Mouse (Mus musculus) left cerebral cortex, postnatal 10 days (tissue): ENCODE results near the gene Dph7. TPM values are rescaled to one million over a fixed set of nuclear protein-coding genes. Genes with fewer than 3 reads are reported as not detected.
A peak's percentile ranks its signal among the peaks of the same experiment; 100 is the strongest.
"Not testable (repeated sequence)": the region's sequence is repeated elsewhere in the genome, so short reads cannot be mapped to it uniquely, and the experiment has no call there.

Experiments used
- DNase-seq, 2 experiments: peaks; one replicate each; pipeline ENCODE4 v3.0.0; 2021 to 2022; ENCODE audit warnings: low spot score in 2 of 2, mixed read lengths in 1 of 2; ENCODE audit errors: extremely low spot score in 1 of 2
- intact Hi-C: fragments of 180-260 bp; cut with DNase I; formaldehyde crosslinking; loops from one replicate; pipeline ENCODE4 v1.15.1; 2025
- total RNA-seq, 2 experiments: library from RNA; stranded (reverse); gene quantifications; 2 replicates each; pipeline ENCODE4 v1.2.3; 2021

Dph7 gene
- total RNA-seq = 10 to 100 TPM; 35.0 to 35.1 TPM

DNA sequence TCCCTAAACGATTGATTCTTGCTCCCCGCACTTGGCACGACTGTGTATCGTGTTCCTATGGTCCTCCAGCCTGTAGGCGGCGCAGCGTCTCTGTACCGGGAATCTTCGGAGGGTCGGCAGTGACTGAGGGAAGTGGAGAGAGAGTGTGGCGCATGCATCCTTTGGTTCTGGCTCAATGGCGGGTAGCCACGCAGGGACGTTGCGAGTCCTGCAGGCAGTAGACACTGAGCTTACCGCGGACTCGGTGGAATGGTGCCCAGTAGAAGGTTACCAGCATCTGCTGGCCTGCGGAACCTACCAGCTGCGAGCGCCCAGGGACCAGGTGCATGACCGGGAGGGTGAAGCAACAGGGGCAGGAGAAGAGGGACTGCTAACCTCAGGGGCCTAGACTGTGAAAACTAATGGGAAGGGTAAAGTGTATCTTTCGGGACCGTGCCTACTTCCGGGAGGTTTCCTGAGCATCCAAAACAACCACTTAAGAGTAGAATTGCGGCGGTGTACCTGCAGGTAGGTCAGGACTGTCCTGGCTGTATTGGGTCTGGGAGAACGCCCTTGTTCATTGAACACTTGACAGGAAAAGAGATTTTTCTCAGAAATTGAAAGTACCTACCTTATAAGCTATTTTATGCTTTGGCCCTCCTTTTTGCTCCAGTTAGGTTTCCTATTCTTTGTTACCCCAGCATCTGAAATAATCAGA, at the start of gene Dph7:
Dph7 (plus strand) TSS at position 97 of the 697 bp plus-strand sequence.
- intact Hi-C loops = no loop called here
- peak; percentile 88 to 91 for DNase-seq

DNA sequence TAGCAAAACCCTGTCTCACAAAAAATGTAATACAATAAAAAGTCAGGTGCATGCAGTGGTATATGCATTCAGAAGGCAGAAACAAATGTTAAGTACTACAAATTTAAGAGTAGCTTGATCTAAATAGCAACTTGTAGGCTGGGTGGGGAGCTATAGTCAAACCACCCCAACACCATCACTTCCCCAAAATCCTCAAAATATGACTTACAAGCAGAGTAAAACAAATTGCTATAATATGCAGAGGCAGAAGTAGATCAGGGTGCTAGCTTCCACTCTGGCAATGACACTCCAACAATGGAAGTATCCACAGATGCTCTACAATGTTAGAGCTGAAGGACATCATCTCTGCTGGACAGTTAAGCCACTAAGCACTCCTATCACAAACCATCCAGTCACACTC, 49.6 kb upstream of the Dph7 start:
- DNase-seq = no peak
- intact Hi-C loops = no loop called here

DNA sequence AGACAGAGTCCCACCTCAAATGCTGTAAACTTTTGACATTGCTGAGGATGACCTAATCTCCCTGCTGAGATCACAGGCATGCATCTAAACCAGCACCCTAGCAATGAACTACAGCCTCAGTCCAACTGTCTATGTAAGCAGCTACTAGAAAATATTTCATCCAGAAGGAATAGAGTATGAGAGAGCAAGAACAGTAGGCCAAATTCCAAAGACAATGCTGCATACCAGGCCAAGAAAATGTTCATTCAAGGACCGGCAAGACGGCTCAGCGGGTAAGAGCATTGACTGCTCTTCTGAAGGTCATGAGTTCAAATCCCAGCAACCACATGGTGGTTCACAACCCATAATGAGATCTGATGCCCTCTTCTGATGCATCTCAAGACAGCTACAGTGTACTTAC, 47.4 kb upstream of the Dph7 start:
- no peak for DNase-seq
- intact Hi-C loops = no loop called here

DNA sequence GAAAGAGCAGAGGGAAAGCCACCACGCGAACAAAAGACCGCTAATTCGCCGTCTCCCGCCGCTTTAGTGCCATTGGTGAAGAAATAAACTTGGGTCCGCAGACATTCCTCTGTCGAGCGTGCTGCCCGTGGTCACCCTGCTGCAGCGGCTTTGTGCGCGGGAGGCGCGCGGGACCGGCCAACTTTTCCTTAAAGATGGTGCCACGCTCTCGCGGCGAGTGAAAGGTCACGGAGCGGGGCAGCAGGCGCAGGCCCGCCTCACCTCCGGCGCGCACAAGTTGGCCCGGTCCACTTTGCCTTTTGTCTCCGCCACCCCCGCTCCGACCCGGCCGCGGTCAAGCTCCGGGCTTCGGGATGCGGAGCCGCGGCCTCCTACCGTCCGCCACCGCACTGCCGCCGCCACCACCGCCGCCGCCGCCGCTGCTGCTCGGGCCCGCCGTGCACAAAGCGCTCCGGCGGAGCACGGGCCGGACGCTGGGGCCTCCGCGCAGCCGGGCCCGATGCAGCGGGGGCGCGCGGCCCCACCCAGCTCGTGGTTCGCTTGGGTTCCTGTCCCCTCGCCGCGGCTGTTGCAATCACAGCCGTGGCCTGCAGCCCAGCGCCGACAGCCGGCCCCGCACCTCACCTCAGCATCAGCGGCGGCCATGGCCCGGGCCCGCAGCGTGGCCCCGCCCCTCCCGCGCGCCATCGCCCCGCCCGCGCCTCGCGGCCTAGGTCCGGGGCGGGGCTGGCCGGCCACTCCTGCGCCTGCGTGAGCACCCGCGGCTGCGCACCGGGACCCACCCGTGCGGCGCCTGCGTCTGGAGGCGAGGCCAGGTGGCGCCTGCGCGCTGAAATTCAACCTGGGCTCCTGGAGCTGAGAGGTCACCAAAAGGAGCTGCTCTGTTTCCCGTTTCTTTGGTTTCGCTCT, 43.0 kb upstream of the Dph7 start, which contains the start of gene Ehmt1:
Ehmt1 (minus strand) TSS at position 685 of the 909 bp plus-strand sequence.
- intact Hi-C loops = no loop called here

DNA sequence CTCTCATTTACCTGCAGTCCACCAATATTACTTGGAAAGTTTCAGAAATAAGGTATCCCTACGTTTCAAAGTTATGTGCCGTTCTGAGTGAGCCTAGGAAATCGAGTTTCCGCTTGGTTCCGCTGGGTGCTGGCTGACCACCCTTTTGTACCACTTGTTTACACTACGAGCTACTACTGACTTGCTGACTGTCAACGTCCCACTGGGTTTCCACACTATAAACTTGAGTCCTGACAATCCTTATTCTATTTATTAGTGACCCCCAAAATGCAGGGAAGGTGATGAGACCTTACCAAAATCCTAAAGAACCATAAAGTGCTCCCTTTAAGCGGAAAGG, 42.4 kb upstream of the Dph7 start:
- no peak for DNase-seq

More for the DNA sequence above, 43.0 kb upstream of the Dph7 start, which contains the start of gene Ehmt1:
- peak; percentile 89 to 96 for DNase-seq

DNA sequence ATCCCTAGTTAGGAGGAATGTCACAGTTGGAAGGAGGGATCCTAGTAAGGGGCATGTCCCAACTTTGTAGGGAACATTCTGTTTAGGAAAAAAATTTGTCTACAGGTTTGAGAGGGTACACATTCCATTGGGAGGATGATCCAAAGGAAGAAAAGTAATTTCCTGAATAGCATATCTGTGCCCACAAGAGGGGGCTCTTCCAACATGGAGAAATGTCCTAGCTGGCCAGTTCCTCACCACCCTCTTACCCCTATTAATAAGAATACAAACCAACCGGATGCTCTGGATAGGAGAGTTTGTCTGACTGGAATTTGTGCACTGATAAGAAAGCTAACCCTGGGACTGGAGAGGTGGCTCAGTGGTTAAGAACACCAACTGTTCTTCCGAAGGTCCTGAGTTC, 38.6 kb upstream of the Dph7 start:
- intact Hi-C loops = no loop called here
- no peak for DNase-seq

More for the DNA sequence above, 42.4 kb upstream of the Dph7 start:
- intact Hi-C loops = no loop called here

DNA sequence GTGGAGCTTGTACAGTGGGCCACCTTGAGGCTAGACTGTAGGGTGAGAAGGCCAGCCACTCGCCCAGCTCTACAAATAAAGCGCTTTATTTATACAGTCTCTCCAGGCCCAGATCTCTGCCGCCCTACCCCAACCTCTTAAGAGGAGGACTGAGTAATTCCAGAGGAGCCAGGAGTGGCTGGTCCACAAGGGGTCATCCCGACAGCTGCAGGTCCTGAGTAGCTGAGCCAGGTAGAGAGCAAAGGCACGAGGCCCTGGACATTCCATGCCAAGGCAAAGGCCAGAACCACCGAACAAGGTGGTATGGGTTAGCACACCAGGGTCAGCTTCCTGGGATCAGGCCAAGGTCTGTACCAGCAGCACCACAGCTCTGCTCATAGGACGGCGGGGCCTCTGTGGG, 36.9 kb upstream of the Dph7 start:
- no peak for DNase-seq
- intact Hi-C loops = no loop called here

DNA sequence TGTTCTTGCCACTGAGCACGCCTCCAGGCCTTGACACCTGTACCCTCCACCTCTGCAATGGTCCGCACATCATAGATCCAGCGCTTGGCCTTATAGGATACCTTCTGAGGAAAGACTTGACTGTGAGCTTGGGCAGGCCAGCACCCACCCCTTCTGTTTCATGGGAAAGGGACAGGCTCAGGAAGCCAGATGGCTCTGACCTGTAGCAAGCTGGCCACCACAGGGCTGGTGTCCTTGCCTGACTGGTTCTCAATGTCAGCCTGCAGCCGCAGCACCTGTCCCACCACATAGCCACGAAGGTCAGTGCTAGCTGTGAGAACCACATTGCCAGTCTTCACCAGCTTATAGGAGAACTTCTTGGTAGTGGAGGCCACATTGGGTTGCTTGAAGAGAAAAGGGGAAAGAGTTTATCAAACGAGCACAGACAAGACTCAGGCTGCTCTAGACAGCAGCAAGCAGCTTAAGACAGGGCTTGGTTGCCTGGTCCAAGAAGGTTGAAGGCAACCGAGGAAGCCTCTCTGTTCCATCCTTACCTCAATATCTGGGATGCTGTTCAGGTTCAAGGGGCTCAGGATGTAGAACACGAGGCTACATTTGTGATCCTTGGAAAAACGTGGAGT, 35.7 kb upstream of the Dph7 start:
- intact Hi-C loops = no loop called here

DNA sequence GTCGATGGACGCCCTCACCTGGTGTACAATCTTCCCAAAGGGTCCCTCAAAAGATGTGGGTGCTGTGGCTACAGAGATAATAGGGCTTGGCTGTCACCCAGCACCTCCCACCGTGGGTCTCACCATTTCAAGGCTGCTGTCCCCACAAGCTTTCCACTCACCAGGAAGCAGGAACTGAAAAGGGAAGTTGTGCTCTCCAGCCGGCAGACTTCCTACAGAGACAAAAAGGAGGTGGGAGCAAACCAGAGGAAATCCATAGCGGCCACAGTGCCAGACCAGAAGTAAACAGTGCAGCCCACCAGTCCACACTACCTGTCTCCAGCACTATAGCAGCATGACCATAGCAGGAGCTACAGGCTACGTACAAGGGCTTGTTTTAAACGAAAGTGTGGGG, 35.2 kb upstream of the Dph7 start:
- intact Hi-C loops = no loop called here

More for the DNA sequence above, 35.7 kb upstream of the Dph7 start:
- no peak for DNase-seq

DNA sequence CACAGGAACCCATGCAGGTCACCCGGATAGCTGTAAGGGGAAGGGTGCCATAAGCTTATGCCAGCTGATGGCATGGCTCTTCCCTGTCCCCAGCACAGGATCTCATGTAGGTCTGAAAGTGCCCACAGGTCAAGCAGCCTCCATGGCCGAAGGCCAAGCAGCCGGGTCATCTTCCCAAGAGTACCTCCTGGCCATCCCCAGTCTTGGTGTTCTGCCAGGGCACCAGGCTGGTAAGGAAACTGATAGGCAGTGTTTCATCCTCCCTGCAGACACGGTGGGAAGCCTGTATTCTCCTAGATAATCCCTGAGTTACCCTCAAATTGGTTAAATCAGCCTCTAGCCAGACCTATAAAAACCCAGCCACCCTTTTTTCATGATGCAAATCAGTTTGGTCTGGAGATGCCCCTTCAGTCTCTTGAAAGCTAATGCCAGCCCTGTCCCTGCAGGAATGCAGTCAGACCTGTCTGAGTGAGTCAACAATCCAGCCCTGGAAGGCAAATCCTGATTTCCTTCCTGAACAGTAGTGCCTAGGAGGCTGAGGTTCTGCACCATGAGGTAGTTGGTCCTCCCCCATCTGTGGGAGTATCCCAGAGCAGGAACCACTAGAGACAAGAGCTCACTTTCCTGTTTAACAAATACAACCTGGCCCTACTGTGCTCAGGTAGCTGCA, 34.3 kb upstream of the Dph7 start:
- DNase-seq = peak in 1 of 2 experiments; percentile 45
- intact Hi-C loops = no loop called here

More for the DNA sequence above, 35.2 kb upstream of the Dph7 start:
- DNase-seq = no peak

DNA sequence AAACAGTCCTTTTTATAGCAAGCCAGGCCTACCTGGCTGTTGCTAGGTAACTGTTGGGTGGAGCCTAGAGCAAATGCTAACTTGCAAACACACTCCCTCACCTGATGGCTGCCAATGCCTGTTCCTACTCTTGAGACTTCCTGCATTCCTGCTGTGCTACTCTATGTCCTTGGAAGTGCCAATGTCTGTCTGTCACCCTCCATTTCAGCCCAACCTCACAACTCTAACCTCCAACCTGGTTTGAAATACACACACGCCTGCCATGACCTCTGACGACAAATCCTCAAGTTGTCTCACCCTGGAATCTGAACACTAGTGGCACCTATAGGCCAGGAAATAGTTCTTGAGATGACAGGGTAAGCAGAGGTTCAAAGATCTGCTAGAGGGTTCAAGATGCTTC, 33.1 kb upstream of the Dph7 start:
- intact Hi-C loops = no loop called here
- no peak for DNase-seq

DNA sequence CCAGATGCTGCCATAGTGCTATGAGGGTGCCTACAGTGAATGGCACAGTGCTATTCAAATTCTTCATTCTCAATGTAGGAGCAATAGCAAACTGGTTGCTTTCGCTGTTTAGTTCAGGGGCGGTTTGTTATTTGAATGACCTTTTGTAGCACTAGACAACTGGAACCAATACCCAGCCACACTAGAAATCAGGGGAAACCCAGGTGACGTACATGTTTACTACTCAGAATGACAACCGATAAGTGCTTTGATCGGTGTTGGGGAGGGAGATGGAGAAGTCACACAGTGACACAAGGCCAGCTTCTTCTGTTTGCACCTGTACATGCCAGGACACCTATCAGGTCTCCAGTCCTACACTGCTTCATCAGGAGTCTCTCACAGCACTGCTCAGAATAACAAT, 32.6 kb upstream of the Dph7 start:
- intact Hi-C loops = no loop called here
- DNase-seq = no peak

DNA sequence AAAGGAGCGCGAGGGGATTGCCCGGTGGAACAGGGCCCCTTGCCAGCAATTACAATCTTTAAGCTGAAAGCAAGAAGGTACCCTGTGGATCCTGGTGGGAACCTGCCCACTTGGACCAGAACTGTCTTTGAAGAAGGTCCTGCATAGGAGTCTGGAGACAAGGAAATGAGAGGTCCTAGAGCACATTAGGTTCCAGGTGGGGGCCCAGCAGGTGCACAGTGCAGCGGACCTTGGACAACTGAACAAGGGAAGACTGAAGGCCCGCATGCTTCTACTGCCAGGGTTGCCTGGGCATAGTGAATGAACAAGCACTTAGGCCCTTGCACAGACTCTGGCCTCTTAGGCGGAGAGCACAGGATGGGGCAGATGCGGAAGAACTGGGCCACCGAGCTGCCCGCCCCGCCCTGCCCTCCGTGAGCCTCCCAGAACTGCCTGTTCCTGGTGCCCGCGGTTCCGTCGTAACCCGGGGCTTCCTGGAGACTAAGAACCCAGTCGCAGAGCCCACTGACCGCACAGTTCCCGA, 27.7 kb upstream of the Dph7 start:
- no peak for DNase-seq
- intact Hi-C loops = no loop called here

DNA sequence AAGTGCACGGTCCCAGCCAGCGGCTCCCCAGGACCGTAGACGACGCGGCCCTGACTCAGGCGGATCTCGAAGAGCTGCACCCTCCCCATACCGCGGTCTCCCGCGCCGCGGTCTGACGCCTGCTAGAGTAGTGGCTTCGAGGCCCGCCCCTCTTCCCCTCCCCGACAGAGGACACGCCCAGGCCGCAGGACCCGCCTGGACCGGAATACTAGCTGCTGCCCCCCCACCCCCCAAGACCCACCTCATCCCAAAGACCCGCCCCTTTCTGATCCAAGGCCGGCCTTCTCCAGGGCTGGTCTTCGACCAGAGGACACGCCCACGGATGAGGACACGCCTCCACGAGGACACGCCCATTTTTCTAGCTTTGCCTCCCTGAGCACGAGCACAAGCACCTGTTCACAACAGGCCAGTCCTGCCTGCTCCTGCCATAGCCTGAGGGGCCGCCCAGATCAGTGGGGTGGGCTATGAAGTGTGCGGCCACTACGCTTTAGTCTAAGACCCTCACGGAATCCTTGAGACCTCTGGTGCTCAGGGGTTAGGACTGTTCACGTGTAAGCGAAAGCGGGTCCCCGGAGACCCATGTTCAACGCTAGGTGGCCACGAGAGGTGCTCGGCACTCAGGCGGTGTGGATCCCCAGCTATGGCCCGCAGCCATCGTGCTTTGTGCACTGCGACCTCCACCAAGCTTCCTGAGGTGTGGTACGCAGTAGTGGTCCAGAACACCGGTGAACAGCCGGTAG, 27.0 kb upstream of the Dph7 start, which contains the start of gene Arrdc1:
Arrdc1 (minus strand) TSS at position 196 of the 740 bp plus-strand sequence.
- intact Hi-C loops = no loop called here
- DNase-seq = peak; percentile 85 to 94

DNA sequence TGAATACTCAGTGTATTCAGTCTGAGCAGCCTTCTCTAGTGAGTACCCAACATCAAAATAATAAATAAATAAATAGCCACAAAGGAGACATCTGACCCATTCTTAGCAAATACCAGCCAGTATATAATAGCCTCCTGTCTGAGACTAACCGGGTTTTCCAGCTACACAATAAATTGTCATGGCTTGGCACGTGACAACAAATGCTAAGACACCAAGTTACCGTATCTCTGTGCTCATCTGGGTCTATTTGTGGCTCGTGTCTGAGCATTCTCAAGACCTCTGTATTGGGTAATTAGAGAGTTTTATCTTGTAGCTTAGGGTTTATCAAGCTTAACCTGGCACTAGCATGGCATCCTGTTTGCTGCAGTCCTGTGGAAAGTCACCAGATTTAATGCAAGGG, 20.1 kb upstream of the Dph7 start:
- intact Hi-C loops = no loop called here

DNA sequence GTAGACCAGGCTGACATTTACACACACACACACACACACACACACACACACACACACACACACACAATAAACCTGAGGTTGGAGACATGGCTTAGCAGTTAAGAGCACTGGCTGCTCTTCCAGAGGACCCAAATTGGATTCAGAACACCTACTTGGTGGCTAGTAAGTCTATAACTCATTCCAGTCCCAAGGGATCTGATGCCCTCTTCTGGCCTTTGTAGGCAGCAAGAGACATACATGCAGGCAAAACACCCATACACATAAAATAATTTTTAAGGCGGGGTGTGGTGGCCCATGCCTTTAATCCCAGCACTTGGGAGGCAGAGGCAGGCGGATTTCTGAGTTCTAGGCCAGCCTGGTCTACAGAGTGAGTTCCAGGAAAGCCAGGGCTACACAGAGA, 17.9 kb upstream of the Dph7 start:
- DNase-seq, intact Hi-C loops: not testable (repeated sequence)

More for the DNA sequence above, 20.1 kb upstream of the Dph7 start:
- no peak for DNase-seq

DNA sequence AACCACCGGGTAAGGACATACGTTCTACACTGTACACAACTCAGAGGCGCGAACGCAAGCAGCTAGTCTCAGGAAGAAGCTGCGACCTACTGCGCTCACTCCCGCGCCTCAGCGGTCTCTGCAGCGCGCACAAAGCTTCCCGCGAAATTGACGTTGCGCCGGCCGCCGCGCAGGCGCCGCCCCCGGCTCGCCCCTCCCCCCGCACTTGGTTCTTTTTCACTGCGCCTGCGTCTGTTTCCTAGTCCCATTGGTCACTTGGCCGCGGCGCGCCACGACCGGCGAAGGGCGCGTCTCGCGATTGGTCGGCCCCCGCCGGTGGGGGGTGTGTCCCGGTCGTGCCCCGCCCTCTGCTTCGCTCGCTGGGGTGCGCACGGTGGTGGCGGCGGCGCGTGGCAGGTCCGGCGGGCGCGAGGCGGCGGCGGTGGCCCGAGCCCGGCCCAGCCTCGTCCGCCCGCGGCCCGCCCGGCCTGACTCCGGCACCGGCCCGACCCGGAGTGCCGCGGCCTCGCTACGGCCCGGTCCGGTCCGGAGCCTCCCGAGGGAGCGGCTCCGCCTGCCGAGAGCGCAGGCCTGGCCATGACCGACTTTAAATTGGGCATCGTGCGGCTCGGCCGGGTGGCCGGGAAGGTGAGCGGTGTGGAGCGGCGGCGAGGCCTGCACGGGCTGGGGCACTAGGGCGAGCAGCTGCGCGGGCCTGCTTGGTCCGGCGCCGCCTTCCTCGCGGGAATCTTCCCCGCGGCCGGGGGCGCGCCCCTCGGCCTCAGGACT, 12.6 kb upstream of the Dph7 start, which contains the start of gene Zmynd19:
Zmynd19 (plus strand) TSS at position 372 of the 768 bp plus-strand sequence.
- intact Hi-C loops = no loop called here
- peak; percentile 96 to 99 for DNase-seq
